Mouse (Mus musculus) midbrain, postnatal 0 days (tissue): ENCODE results near the gene Tbc1d17. TPM values are rescaled to one million over a fixed set of nuclear protein-coding genes. Genes with fewer than 3 reads are reported as not detected.

Experiments used
- ATAC-seq: fragments of 200-750 bp; cut with Nextera tagmentation; 2 replicates; pipeline ENCODE4 v1.8.0; 2017; ENCODE audit warnings: moderate number of reproducible peaks, mild to moderate bottlenecking, moderate TSS enrichment, moderate library complexity; ENCODE audit not compliant: low FRiP score
- DNase-seq: peaks from one replicate; pipeline ENCODE4 v3.0.0-alpha.2; 2015; ENCODE audit warnings: low spot score
- H3K27ac ChIP-seq: fragments of 300-500 bp; sonication (generic); 2 replicates; pipeline ENCODE4 v1.5.1; 2014; ENCODE audit warnings: low read depth, mild to moderate bottlenecking, low read length, mixed read lengths
- H3K27me3 ChIP-seq: fragments of 300-500 bp; sonication (generic); 2 replicates; pipeline ENCODE4 v1.6.1; 2014; ENCODE audit warnings: low read length, control low read depth, mixed read lengths; ENCODE audit not compliant: insufficient read depth
- H3K36me3 ChIP-seq: fragments of 300-500 bp; sonication (generic); 2 replicates; pipeline ENCODE4 v1.6.1; 2014; ENCODE audit warnings: low read length, control low read depth, mixed read lengths; ENCODE audit not compliant: insufficient read depth
- H3K4me1 ChIP-seq: fragments of 300-500 bp; sonication (generic); 2 replicates; pipeline ENCODE4 v1.6.1; 2014; ENCODE audit warnings: mild to moderate bottlenecking, control low read depth, antibody characterized with exemption, low read length, mixed read lengths; ENCODE audit not compliant: insufficient read depth
- H3K4me2 ChIP-seq: fragments of 300-500 bp; sonication (generic); 2 replicates; pipeline ENCODE4 v1.6.1; 2014; ENCODE audit warnings: low read depth, mild to moderate bottlenecking, low read length, mixed read lengths; ENCODE audit not compliant: poor library complexity, severe bottlenecking
- H3K4me3 ChIP-seq: fragments of 300-500 bp; sonication (generic); 2 replicates; pipeline ENCODE4 v1.5.1; 2014; ENCODE audit warnings: low read depth, mild to moderate bottlenecking, low read length, moderate library complexity
- H3K9ac ChIP-seq: fragments of 300-500 bp; sonication (generic); replicated peaks from 2 replicates; pipeline ENCODE4 v1.6.1; 2014; ENCODE audit warnings: mild to moderate bottlenecking, low read length, moderate library complexity, mixed read lengths; ENCODE audit not compliant: poor library complexity, severe bottlenecking
- H3K9me3 ChIP-seq: fragments of 300-500 bp; sonication (generic); 2 replicates; pipeline ENCODE4 v1.6.1; 2016; ENCODE audit warnings: low read length, control low read depth
- CTCF ChIP-seq: IDR thresholded peaks from 2 replicates; pipeline ENCODE4 v1.5.1; 2016; ENCODE audit warnings: antibody characterized with exemption, mild to moderate bottlenecking
- WGBS: fragments of 180-500 bp; shearing (Covaris S2); extraction: QIAGEN DNeasy Blood & Tissue Kit; methylation state at CpG from one replicate; pipeline ENCODE4 v1.1.7; 2014; 5-methylcytosine and 5-hydroxymethylcytosine counted together
- polyA plus RNA-seq: library from polyadenylated mRNA; unstranded; fragments of >200 nt; fragmentation: Nextera tagmentation; extraction: Ambion mirVana; gene quantifications from 2 replicates; pipeline ENCODE4 v1.2.1, GENCODE M21; 2015
- total RNA-seq: library from RNA; depleted of rRNA; stranded (reverse); fragments of >200 nt; gene quantifications from 2 replicates; pipeline ENCODE4 v1.2.3, GENCODE M21; 2014

Gene Tbc1d17
- total and polyA plus RNA-seq, 2 experiments from 2014 or later: 79.7 to 115 TPM

DNA sequence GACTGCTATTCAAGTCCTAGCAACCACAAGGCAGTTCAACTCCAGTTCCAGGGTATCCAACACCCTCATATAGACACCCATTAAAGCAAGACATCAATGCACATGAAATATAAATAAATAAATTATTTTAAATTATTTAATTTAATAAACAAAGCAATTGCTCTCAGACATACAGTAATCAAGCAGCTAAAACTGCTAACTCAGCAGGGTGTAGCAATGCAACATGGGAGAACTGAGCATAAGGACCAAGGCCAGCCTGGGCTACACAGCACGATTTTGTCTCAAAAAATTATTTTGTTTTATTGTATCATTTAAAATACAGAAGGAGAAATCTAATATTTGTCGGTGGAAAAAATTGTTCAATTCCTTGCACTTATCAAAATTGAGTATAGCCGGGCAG, 45.3 kb upstream of the Tbc1d17 start:
- peaks cover 33% of the 10 kb centered on the region for H3K4me1 ChIP-seq

DNA sequence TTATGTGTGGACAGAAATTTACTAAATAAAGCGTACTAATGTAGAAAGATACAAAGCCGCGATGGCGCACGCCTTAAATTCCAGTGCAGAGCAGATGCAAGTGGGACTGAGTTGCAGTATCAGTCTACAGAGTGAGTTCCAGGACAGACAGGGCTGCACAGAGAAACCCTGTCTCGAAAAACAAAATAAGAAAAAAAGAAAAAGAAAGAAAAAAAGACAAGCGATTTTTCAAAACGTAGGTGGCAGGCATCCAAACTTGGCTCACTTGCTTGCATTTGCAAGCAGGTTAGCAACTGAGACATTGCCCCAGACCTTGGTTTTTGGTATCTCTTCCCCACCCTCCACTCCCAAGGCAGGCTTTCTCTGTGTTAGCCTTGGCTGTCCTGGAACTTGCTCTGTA, 44.3 kb upstream of the Tbc1d17 start:
- Histone ChIP-seq H3K4me2 (peak overlapping the region; percentile 93), H3K9ac (0 out of 2 replicates have a peak overlapping the region, but pooled peaks have one; percentile 8), H3K27ac (peak overlapping the region; percentile 83), H3K4me3 (peak overlapping the region; percentile 87), H3K36me3 (0 out of 2 replicates have a peak, but pooled peaks cover 7% of the 10 kb centered on the region), H3K4me1 (peaks cover 33% of the 10 kb centered on the region), H3K9me3 (no peaks in the 10 kb centered on the region), H3K27me3 (no peaks in the 10 kb centered on the region)
- DNase-seq (peak; percentile 37), ATAC-seq (no peak)
- TF ChIP-seq CTCF: no peak
- 2% methylated on average over 8 of the region's 8 CpGs for WGBS

More for the DNA sequence above, 45.3 kb upstream of the Tbc1d17 start:
- Histone ChIP-seq H3K9ac (no peak overlapping the region), H3K27ac (peak overlapping the region; percentile 91; the same call in 1 of the 2 replicates), H3K36me3 (peaks cover 2% of the 10 kb centered on the region; the same call in 1 of the 2 replicates), H3K4me3 (no peak overlapping the region), H3K27me3 (no peaks in the 10 kb centered on the region), H3K4me2 (no peak overlapping the region), H3K9me3 (no peaks in the 10 kb centered on the region)
- 88% methylated on average over 3 of the region's 3 CpGs for WGBS
- DNase-seq (no peak), ATAC-seq (no peak)
- no peak for TF ChIP-seq CTCF

DNA sequence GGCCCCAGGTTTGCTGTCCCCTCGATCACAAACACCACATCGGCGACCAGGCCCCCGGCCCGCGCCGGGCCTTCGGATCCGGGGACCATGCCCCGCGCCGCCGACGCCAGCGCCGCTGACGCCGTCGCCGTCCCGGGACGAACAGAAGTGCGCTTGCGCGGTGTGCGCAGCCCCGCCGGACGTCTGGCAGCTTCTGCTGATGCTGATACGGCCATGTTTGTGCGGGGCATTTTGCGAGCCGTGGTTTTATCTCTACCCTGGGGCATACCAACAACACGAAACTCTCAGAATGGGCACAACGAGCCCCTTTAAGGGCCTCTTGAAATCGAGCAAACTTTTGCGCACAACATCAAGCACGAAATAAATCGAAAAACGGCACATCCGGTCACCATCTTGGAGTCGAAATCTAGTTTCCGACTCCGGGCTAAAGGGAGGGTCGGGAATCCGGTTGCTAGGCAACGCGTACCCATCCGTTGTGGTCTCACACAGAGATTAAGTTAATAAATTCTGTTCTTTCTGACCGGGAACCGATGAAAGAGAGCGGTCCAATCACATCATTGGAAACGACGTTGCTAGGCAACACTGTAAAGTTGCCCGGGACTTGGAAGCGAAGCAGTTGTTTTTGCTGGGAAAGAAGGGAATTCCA, 43.5 kb upstream of the Tbc1d17 start, which contains the start of gene Med25:
Med25 (minus strand) TSS at position 437 of the 646 bp plus-strand sequence.
- H3K4me1 ChIP-seq: peaks cover 33% of the 10 kb centered on the region
- H3K4me2 ChIP-seq: peak within 1 kb of the TSS; percentile 93
- no peak for TF ChIP-seq CTCF
- ATAC-seq: peak; percentile 78
- peak within 1 kb of the TSS; percentile 87 for H3K4me3 ChIP-seq
- peak; percentile 99 for DNase-seq
- H3K9ac ChIP-seq: peak within 1 kb of the TSS; percentile 82
- H3K36me3 ChIP-seq: 0 out of 2 replicates have a peak, but pooled peaks cover 7% of the 10 kb centered on the region
- under 1% methylated on average over 56 of the region's 56 CpGs for WGBS
- no peaks in the 10 kb centered on the region for H3K27me3 ChIP-seq
- H3K27ac ChIP-seq: peak within 1 kb of the TSS; percentile 98
- no peaks in the 10 kb centered on the region for H3K9me3 ChIP-seq

DNA sequence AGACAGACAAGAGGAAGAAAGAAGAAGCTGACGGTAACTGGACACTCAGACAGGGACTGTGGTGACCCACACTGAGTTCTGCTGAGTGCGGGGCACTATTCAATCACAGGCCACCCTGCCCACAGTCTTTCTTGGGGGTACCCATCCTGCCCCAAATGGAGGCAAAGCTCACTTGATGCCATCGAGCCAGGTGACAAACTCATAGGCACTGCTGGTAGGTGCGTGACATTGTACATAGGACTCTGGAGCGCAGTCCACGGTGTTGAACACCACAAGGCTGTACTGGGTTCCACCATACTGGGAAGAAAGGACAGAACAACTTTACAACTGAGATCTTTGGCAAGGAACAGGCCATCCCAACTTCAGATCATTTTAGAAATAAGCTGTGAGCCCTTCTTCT, 42.7 kb upstream of the Tbc1d17 start:
- WGBS: 9% methylated on average over 6 of the region's 6 CpGs
- Histone ChIP-seq H3K4me2 (peak overlapping the region; percentile 93), H3K27ac (peak overlapping the region; percentile 98), H3K9me3 (no peaks in the 10 kb centered on the region), H3K36me3 (peaks cover 12% of the 10 kb centered on the region; the same call in 1 of the 2 replicates), H3K4me3 (peak overlapping the region; percentile 87), H3K27me3 (no peaks in the 10 kb centered on the region), H3K9ac (peak overlapping the region; percentile 82), H3K4me1 (peaks cover 25% of the 10 kb centered on the region)
- DNase-seq (no peak), ATAC-seq (no peak)
- no peak for TF ChIP-seq CTCF

DNA sequence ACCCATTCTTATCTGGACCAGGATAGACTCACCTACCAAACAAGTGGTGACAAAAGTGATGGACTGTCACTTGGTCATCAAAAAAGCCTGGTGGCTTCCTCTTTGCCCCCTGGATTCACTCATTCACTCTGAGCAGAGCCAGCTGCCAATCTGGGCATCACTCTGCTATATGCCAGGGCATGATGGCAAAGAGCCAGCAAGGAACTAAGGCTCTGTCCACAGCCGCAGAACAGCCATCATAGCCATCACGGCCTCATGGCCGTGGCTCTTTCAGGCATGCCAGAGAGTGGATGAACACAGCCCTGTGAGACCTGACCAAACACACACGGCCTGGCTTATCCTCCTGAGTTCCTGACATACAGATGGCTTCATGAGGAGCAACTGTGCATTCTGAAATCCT, 41.9 kb upstream of the Tbc1d17 start:
- 48% methylated on average over 4 of the region's 4 CpGs for WGBS
- Histone ChIP-seq H3K36me3 (peaks cover 19% of the 10 kb centered on the region; the same call in 1 of the 2 replicates), H3K4me3 (peak overlapping the region; percentile 87), H3K4me2 (peak overlapping the region; percentile 93), H3K27me3 (no peaks in the 10 kb centered on the region), H3K9me3 (no peaks in the 10 kb centered on the region), H3K9ac (peak overlapping the region; percentile 82), H3K4me1 (peaks cover 24% of the 10 kb centered on the region), H3K27ac (0 out of 2 replicates have a peak overlapping the region, but pooled peaks have one; percentile 18)
- TF ChIP-seq CTCF: no peak
- ATAC-seq (no peak), DNase-seq (peak; percentile 50)

DNA sequence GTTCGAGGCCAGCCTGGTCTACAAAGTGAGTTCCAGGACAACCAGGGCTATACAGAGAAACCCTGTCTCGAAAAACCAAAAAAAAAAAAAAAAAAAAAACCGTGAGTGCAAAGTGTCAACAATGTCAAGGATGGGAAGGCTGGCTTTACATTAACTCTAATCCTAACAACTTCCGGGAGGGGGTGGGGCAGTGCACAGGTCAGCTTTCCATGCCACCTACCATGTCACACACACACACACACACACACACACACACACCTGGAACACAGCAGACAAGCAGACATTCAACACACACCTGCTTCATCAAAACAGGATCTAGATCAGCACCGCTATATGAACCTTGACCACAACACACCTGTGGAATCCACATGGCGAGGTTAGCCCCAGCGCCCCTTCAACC, 41.3 kb upstream of the Tbc1d17 start:
- no peak for TF ChIP-seq CTCF
- WGBS: 86% methylated on average over 6 of the region's 7 CpGs
- peaks cover 23% of the 10 kb centered on the region for H3K4me1 ChIP-seq
- H3K9ac ChIP-seq: no peak overlapping the region
- DNase-seq: no peak
- no peaks in the 10 kb centered on the region for H3K27me3 ChIP-seq
- ATAC-seq: no peak
- H3K4me2 ChIP-seq: peak overlapping the region; percentile 93
- no peak overlapping the region for H3K27ac ChIP-seq
- no peaks in the 10 kb centered on the region for H3K9me3 ChIP-seq
- H3K36me3 ChIP-seq: peaks cover 24% of the 10 kb centered on the region; the same call in 1 of the 2 replicates
- peak overlapping the region; percentile 87; the same call in 1 of the 2 replicates for H3K4me3 ChIP-seq
